Mouse (Mus musculus) bone marrow, adult 2 months (tissue): ENCODE measurements at regions not wholly inside any gene's neighbourhood (a gene's known extent, or its start where the extent isn't known, plus 50 kb on each side); places are given as distances from the start of the nearest gene placed in this dataset.

Source experiments
- H3K27ac ChIP-seq: fragments of 200-500 bp; 2 replicates; pipeline ENCODE4 v1.5.1; 2012; ENCODE audit warnings: low read depth, mild to moderate bottlenecking, control low read depth, inconsistent platforms, low read length; ENCODE audit not compliant: control insufficient read depth, poor library complexity, insufficient read depth
- H3K4me1 ChIP-seq: fragments of 200-500 bp; 2 replicates; pipeline ENCODE4 v1.6.1; 2011; ENCODE audit warnings: low read length; ENCODE audit not compliant: control insufficient read depth, insufficient read depth
- H3K4me3 ChIP-seq: fragments of 200-500 bp; replicated peaks from 2 replicates; pipeline ENCODE3; 2011; ENCODE audit warnings: mild to moderate bottlenecking, low read depth, low read length, control low read depth; ENCODE audit not compliant: control insufficient read depth
- CTCF ChIP-seq: fragments of 200-500 bp; IDR thresholded peaks from 2 replicates; pipeline ENCODE4 v1.5.1; 2011; ENCODE audit warnings: low read length, control low read depth; ENCODE audit not compliant: control insufficient read depth, insufficient read depth
- POLR2A ChIP-seq: fragments of 200-500 bp; IDR thresholded peaks from 2 replicates; pipeline ENCODE4 v1.6.1; 2011; ENCODE audit warnings: low read depth, mild to moderate bottlenecking, control low read depth, low read length, borderline replicate concordance; ENCODE audit not compliant: control insufficient read depth
- WGBS: fragments of 180-500 bp; shearing (Covaris S2); methylation state at CpG from one replicate; pipeline ENCODE4 v1.1.7; 2018; 5-methylcytosine and 5-hydroxymethylcytosine counted together

GRCm38 (mm10) chr8:26868101-26868848, 108.8 kb upstream of the Zfp703 start:
- TF ChIP-seq CTCF (no peak), POLR2A (no peak)
- H3K4me3 ChIP-seq: no peak overlapping the region
- H3K27ac ChIP-seq: no peak overlapping the region
- H3K4me1 ChIP-seq: no peaks in the 10 kb centered on the region
- 82% methylated on average over 6 of the region's 6 CpGs for WGBS

GRCm38 (mm10) chr8:26868849-26869110, 108.3 kb upstream of the Zfp703 start:
- 79% methylated on average over 2 of the region's 2 CpGs for WGBS
- Histone ChIP-seq H3K4me3 (no peak overlapping the region), H3K27ac (no peak overlapping the region), H3K4me1 (no peaks in the 10 kb centered on the region)
- TF ChIP-seq CTCF: no peak
- no peak for TF ChIP-seq POLR2A

- Histone ChIP-seq H3K4me1 (no peaks in the 10 kb centered on the region; the same call in 1 of the 2 replicates), H3K4me3 (no peak overlapping the region), H3K27ac (no peak overlapping the region)
- 87% methylated on average over 7 of the region's 7 CpGs for WGBS
- TF ChIP-seq CTCF: no peak
- TF ChIP-seq POLR2A: no peak
Observed at GRCm38 (mm10) chr8:26871838-26872237, 105.3 kb upstream of the Zfp703 start.

GRCm38 (mm10) chr8:26872382-26872781, 104.7 kb upstream of the Zfp703 start:
- no peak for TF ChIP-seq CTCF
- TF ChIP-seq POLR2A: no peak

GRCm38 (mm10) chr8:26872815-26873214, 104.3 kb upstream of the Zfp703 start:
- H3K4me3 ChIP-seq: no peak overlapping the region
- TF ChIP-seq CTCF: no peak
- no peak for TF ChIP-seq POLR2A
- 76% methylated on average over 8 of the region's 8 CpGs for WGBS
- H3K4me1 ChIP-seq: no peaks in the 10 kb centered on the region; the same call in 1 of the 2 replicates
- no peak overlapping the region for H3K27ac ChIP-seq

More at GRCm38 (mm10) chr8:26872382-26872781, 104.7 kb upstream of the Zfp703 start:
- Histone ChIP-seq H3K4me3 (no peak overlapping the region), H3K4me1 (no peaks in the 10 kb centered on the region; the same call in 1 of the 2 replicates), H3K27ac (no peak overlapping the region)
- 64% methylated on average over 3 of the region's 3 CpGs for WGBS

GRCm38 (mm10) chr8:26880177-26880576, 96.9 kb upstream of the Zfp703 start:
- no peak overlapping the region for H3K4me3 ChIP-seq
- no peak overlapping the region for H3K27ac ChIP-seq
- TF ChIP-seq POLR2A: no peak
- 82% methylated on average over 7 of the region's 7 CpGs for WGBS
- peaks cover 3% of the 10 kb centered on the region; the same call in 1 of the 2 replicates for H3K4me1 ChIP-seq

GRCm38 (mm10) chr8:26881268-26882120, 95.6 kb upstream of the Zfp703 start:
- H3K4me3 ChIP-seq: no peak overlapping the region
- H3K27ac ChIP-seq: no peak overlapping the region
- TF ChIP-seq CTCF: no peak
- no peak for TF ChIP-seq POLR2A
- WGBS: 76% methylated on average over 7 of the region's 7 CpGs
- H3K4me1 ChIP-seq: peaks cover 5% of the 10 kb centered on the region; the same call in 1 of the 2 replicates

- 76% methylated on average over 5 of the region's 5 CpGs for WGBS
- H3K4me1 ChIP-seq: peaks cover 7% of the 10 kb centered on the region
- TF ChIP-seq CTCF (no peak), POLR2A (no peak)
- H3K4me3 ChIP-seq: no peak overlapping the region
- no peak overlapping the region for H3K27ac ChIP-seq
Observed at GRCm38 (mm10) chr8:26882616-26883015, 94.5 kb upstream of the Zfp703 start.

- no peak overlapping the region for H3K27ac ChIP-seq
- TF ChIP-seq POLR2A (no peak), CTCF (no peak)
- no peak overlapping the region for H3K4me3 ChIP-seq
- H3K4me1 ChIP-seq: peaks cover 9% of the 10 kb centered on the region
- 82% methylated on average over 5 of the region's 5 CpGs for WGBS
Observed at GRCm38 (mm10) chr8:26883285-26883684, 93.8 kb upstream of the Zfp703 start.
